Mouse (Mus musculus): Measurements from ENCODE around the gene Vps18. TPM values are rescaled to one million over a fixed set of nuclear protein-coding genes. Genes with fewer than 3 reads are reported as not detected.

The Vps18 gene
- polyA plus RNA-seq, 1 experiment from 2014 or later = 6.3 TPM

DNA sequence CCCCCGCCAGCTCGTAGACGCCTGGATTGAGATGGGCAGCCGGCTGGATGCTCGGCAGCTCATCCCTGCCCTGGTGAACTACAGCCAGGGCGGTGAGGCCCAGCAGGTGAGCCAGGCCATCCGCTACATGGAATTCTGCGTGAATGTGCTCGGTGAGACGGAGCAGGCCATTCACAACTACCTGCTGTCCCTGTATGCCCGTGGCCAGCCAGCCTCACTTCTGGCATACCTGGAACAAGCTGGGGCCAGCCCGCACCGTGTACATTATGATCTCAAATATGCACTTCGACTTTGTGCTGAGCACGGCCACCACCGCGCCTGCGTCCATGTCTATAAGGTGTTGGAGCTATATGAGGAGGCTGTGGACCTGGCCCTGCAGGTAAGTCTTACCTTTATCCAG lies 5.9 kb downstream of the Vps18 start:
- H3K9me3 ChIP-seq (replicated peaks; ENCODE audit: control insufficient read depth, low read length) = no peaks in the 10 kb centered on the region
- ATAC-seq (ENCODE audit: low read depth) = no peak
- H3K4me1 ChIP-seq (ENCODE audit: control insufficient read depth, low read depth, low read length) = peaks cover 11% of the 10 kb centered on the region
- H3K27ac ChIP-seq (ENCODE audit: low read length) = no peak overlapping the region
- H3K36me3 ChIP-seq (ENCODE audit: control insufficient read depth, insufficient read depth) = peaks cover 36% of the 10 kb centered on the region
- H3K4me2 ChIP-seq (ENCODE audit: low read depth, low read length) = no peak overlapping the region
- H3K27me3 ChIP-seq (ENCODE audit: control insufficient read depth, insufficient read depth, low read depth, low read length) = no peaks in the 10 kb centered on the region
- no peak overlapping the region for H3K9ac ChIP-seq (ENCODE audit: low read depth, low read length)
- 84% methylated on average over 18 of the region's 18 CpGs for WGBS (ENCODE audit: insufficient replicate concordance)
- no peak overlapping the region for H3K4me3 ChIP-seq (ENCODE audit: low read depth, low read length)

DNA sequence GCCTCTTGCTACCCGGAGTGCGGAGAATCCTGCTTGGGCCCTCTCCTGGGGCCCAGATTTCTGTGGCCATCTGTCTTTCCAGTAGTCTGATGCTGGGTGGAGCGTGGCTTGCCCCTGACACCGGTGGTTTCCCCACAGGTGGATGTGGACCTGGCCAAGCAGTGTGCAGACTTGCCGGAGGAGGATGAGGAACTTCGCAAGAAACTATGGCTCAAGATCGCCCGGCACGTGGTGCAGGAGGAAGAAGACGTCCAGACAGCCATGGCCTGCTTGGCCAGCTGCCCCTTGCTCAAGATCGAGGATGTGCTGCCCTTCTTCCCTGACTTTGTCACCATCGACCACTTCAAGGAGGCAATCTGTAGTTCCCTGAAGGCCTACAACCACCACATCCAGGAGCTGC lies 8.2 kb downstream of the Vps18 start:
- H3K36me3 ChIP-seq (ENCODE audit: control insufficient read depth, insufficient read depth) = peaks cover 31% of the 10 kb centered on the region
- ATAC-seq (ENCODE audit: low read depth) = no peak
- WGBS (ENCODE audit: insufficient replicate concordance) = 70% methylated on average over 12 of the region's 12 CpGs

DNA sequence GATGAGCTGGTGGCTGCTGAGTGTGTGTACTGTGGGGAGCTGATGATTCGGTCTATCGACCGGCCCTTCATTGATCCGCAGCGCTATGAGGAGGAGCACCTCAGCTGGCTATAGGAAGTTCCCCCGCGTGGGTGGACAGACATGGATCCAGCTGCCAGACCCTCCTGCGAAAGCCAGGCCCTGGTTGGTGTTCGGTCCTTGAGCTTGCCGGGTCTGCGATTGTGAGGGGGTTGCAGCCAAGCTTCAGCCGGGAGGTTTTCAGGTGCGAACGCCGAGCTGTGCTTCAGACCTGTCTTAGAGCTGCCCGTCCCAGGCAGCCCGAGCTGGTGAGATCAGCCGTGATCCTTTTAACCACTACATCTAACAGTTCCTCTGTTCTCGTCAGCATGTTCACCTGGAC lies 9.0 kb downstream of the Vps18 start:
- no peak overlapping the region for H3K27ac ChIP-seq (ENCODE audit: low read length)
- H3K4me3 ChIP-seq (ENCODE audit: low read depth, low read length) = no peak overlapping the region
- H3K36me3 ChIP-seq (ENCODE audit: control insufficient read depth, insufficient read depth) = peaks cover 28% of the 10 kb centered on the region
- no peaks in the 10 kb centered on the region; the same call in 1 of the 2 replicates for H3K27me3 ChIP-seq (ENCODE audit: control insufficient read depth, insufficient read depth, low read depth, low read length)
- no peak overlapping the region for H3K9ac ChIP-seq (ENCODE audit: low read depth, low read length)
- H3K4me2 ChIP-seq (ENCODE audit: low read depth, low read length) = no peak overlapping the region
- ATAC-seq (ENCODE audit: low read depth) = no peak
- H3K9me3 ChIP-seq (replicated peaks; ENCODE audit: control insufficient read depth, low read length) = no peaks in the 10 kb centered on the region
- WGBS (ENCODE audit: insufficient replicate concordance) = 81% methylated on average over 19 of the region's 19 CpGs
- peaks cover 27% of the 10 kb centered on the region for H3K4me1 ChIP-seq (ENCODE audit: control insufficient read depth, low read depth, low read length)

More for the DNA sequence above, 8.2 kb downstream of the Vps18 start:
- no peak overlapping the region for H3K4me3 ChIP-seq (ENCODE audit: low read depth, low read length)
- H3K27me3 ChIP-seq (ENCODE audit: control insufficient read depth, insufficient read depth, low read depth, low read length) = no peaks in the 10 kb centered on the region; the same call in 1 of the 2 replicates
- no peak overlapping the region for H3K4me2 ChIP-seq (ENCODE audit: low read depth, low read length)
- H3K9ac ChIP-seq (ENCODE audit: low read depth, low read length) = no peak overlapping the region
- no peaks in the 10 kb centered on the region for H3K9me3 ChIP-seq (replicated peaks; ENCODE audit: control insufficient read depth, low read length)
- H3K27ac ChIP-seq (ENCODE audit: low read length) = no peak overlapping the region
- H3K4me1 ChIP-seq (ENCODE audit: control insufficient read depth, low read depth, low read length) = peaks cover 27% of the 10 kb centered on the region

DNA sequence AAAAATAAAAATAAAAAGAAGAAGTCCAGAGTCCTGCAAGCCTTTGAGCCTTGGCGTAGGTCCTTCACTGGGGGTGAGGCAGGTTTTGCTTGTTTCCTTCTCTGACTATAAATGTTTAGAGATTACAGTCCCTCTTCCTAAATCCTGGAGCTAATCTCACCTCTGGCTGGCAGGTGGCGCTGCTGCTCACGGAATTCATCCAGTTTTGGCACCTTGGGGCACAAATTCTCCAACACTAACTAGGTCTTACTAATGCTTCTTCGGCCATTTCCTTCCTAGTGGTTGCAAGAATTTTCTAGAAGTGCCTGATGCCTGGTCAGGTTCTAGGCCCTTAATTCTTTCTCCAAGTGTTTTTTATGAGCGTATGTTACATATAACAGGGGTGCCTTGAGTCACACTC lies 9.8 kb downstream of the Vps18 start:
- no peak for ATAC-seq (ENCODE audit: low read depth)
- Histone ChIP-seq H3K36me3 (ENCODE audit: control insufficient read depth, insufficient read depth) (peaks cover 20% of the 10 kb centered on the region), H3K4me1 (ENCODE audit: control insufficient read depth, low read depth, low read length) (peaks cover 31% of the 10 kb centered on the region), H3K9ac (ENCODE audit: low read depth, low read length) (no peak overlapping the region), H3K27ac (ENCODE audit: low read length) (no peak overlapping the region), H3K4me2 (ENCODE audit: low read depth, low read length) (no peak overlapping the region), H3K27me3 (ENCODE audit: control insufficient read depth, insufficient read depth, low read depth, low read length) (no peaks in the 10 kb centered on the region; the same call in 1 of the 2 replicates), H3K4me3 (ENCODE audit: low read depth, low read length) (no peak overlapping the region), H3K9me3 (replicated peaks; ENCODE audit: control insufficient read depth, low read length) (no peaks in the 10 kb centered on the region)
- WGBS (ENCODE audit: insufficient replicate concordance) = 43% methylated on average over 5 of the region's 5 CpGs

DNA sequence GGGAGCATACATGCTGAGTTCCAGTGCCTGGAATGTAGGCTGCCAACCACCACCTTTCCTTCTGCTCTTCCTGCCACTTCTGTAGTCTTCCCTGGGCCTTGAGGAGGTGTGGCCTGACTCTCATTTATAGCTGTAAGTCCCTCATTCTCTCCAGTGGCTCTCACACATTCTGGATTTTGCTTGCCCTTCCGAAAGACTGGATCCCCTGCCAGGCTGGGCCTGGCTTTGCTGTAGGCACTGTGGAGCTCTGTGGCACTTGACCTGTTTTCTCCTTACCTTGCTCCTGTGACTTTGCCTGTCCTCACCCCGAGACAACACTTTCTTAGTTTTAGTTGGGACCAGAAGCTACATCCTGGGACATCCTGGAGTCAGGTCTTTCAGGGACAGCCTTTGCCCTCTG lies 10.3 kb downstream of the Vps18 start:
- Histone ChIP-seq H3K4me3 (ENCODE audit: low read depth, low read length) (no peak overlapping the region), H3K36me3 (ENCODE audit: control insufficient read depth, insufficient read depth) (peaks cover 15% of the 10 kb centered on the region), H3K9me3 (replicated peaks; ENCODE audit: control insufficient read depth, low read length) (no peaks in the 10 kb centered on the region), H3K4me2 (ENCODE audit: low read depth, low read length) (no peak overlapping the region), H3K27ac (ENCODE audit: low read length) (no peak overlapping the region), H3K4me1 (ENCODE audit: control insufficient read depth, low read depth, low read length) (peaks cover 31% of the 10 kb centered on the region), H3K27me3 (ENCODE audit: control insufficient read depth, insufficient read depth, low read depth, low read length) (no peaks in the 10 kb centered on the region; the same call in 1 of the 2 replicates), H3K9ac (ENCODE audit: low read depth, low read length) (no peak overlapping the region)
- ATAC-seq (ENCODE audit: low read depth) = no peak
- WGBS (ENCODE audit: insufficient replicate concordance) = 80% methylated on average over 2 of the region's 2 CpGs

DNA sequence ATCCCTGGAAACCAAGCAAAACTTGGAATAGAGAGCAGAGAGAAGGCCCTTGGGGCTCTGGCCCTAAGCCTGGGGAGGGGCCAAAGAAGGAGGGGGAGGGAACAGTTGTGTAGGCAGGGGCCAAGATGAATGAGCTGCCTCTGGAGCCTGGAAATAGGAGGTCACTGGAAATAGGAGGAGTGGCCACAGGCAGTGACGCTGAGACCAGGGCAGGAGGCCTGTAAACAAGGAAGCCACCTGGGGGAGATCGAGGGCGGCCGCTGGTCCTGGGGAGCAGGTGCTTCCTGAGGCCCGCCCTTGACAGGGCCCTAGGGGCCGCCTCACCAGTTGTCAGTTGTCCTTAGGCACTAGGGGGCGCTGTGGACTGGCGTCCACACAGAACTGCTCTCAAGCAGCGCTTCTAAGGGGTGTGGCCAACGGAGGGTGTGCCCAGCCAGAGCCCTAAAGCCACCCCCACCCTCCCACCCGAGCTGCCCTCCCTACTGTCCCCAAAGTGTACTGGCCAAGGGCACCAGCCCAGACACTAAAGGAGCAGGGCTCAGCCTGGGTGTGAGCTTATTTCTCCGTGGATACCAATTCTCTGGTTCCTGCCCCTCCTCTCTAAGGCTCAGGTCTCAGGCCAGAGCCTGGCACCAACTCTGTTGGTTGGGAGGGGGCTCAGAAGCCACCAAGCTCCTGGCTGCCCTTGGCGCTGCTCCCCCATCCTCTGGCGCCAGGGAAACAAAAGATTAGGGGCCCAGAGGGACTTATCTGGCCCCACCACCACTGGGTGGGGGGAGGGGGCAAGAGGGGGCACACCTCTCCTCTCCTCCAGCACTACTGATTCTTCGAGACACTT lies 11.7 kb downstream of the Vps18 start:
- H3K27ac ChIP-seq (ENCODE audit: low read length) = peak overlapping the region; percentile 64
- WGBS (ENCODE audit: insufficient replicate concordance) = under 1% methylated on average over 13 of the region's 15 CpGs
- peaks cover 15% of the 10 kb centered on the region for H3K36me3 ChIP-seq (ENCODE audit: control insufficient read depth, insufficient read depth)
- peak; percentile 87 for ATAC-seq (ENCODE audit: low read depth)
- no peaks in the 10 kb centered on the region for H3K9me3 ChIP-seq (replicated peaks; ENCODE audit: control insufficient read depth, low read length)
- H3K4me2 ChIP-seq (ENCODE audit: low read depth, low read length) = peak overlapping the region; percentile 78
- no peaks in the 10 kb centered on the region; the same call in 1 of the 2 replicates for H3K27me3 ChIP-seq (ENCODE audit: control insufficient read depth, insufficient read depth, low read depth, low read length)
- peak overlapping the region; percentile 52 for H3K9ac ChIP-seq (ENCODE audit: low read depth, low read length)
- peak overlapping the region; percentile 49 for H3K4me3 ChIP-seq (ENCODE audit: low read depth, low read length)
- H3K4me1 ChIP-seq (ENCODE audit: control insufficient read depth, low read depth, low read length) = peaks cover 44% of the 10 kb centered on the region

DNA sequence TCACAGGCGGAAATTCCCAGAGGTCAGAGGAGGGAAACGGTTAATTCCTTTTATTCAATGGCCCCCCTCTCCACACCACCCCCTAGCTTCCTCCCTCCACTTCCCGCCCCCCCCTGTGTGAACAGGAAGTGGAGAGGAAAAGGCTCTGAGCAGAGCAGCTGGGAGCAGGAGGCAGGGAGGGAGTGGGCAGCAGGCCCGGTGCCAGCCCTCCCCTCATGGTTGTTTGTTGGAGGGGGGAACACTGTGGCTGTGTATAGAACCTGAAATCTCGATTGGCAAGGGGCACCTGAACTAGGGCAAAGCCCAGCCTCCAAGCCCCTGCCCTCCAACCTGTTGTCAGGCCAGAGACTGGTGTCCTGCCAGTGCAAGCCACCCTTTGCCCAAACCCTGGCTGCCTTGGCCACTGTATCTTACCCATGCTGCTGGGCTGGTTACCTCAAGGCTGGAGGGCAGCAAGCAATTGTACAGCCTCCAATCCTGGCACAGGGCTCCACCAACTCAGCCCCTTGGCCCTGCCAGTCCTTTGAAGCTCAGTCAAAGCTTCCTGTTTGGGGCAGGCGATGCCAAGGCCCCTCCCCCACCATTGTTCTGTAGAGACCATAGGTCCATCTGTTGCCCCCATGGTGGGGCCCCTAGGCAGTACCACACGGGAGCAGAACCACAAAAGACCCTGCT lies 12.4 kb downstream of the Vps18 start:
- H3K27ac ChIP-seq (ENCODE audit: low read length) = peak overlapping the region; percentile 56; the same call in 1 of the 2 replicates
- peaks cover 15% of the 10 kb centered on the region for H3K36me3 ChIP-seq (ENCODE audit: control insufficient read depth, insufficient read depth)
- H3K4me1 ChIP-seq (ENCODE audit: control insufficient read depth, low read depth, low read length) = peaks cover 47% of the 10 kb centered on the region
- peak; percentile 12 for ATAC-seq (ENCODE audit: low read depth)
- H3K9me3 ChIP-seq (replicated peaks; ENCODE audit: control insufficient read depth, low read length) = no peaks in the 10 kb centered on the region
- peak overlapping the region; percentile 49 for H3K4me3 ChIP-seq (ENCODE audit: low read depth, low read length)
- H3K27me3 ChIP-seq (ENCODE audit: control insufficient read depth, insufficient read depth, low read depth, low read length) = no peaks in the 10 kb centered on the region; the same call in 1 of the 2 replicates
- peak overlapping the region; percentile 52 for H3K9ac ChIP-seq (ENCODE audit: low read depth, low read length)
- 26% methylated on average over 7 of the region's 7 CpGs for WGBS (ENCODE audit: insufficient replicate concordance)
- peak overlapping the region; percentile 78 for H3K4me2 ChIP-seq (ENCODE audit: low read depth, low read length)

DNA sequence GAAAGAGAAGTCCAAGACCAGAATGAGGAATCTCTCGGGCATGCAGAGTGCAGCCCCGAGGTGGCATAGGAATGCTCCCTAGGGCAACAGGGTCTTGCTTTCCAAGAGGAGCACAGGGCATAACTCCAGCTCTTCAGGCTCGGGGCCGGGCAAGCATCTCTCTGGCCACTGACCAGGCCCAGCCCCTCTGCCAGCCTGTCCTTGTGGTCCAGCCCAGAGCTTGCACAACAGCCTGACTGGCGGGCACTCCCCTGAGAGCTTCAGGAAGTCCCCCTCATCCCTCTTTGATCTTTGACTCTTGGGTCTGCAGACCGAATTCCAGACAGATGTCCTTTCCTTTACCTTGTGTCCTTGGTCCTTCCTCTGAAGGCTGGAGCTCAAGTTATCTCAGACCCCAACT lies 14.3 kb downstream of the Vps18 start:
- no peaks in the 10 kb centered on the region; the same call in 1 of the 2 replicates for H3K27me3 ChIP-seq (ENCODE audit: control insufficient read depth, insufficient read depth, low read depth, low read length)
- no peak overlapping the region for H3K27ac ChIP-seq (ENCODE audit: low read length)
- H3K36me3 ChIP-seq (ENCODE audit: control insufficient read depth, insufficient read depth) = peaks cover 4% of the 10 kb centered on the region; the same call in 1 of the 2 replicates
- H3K4me1 ChIP-seq (ENCODE audit: control insufficient read depth, low read depth, low read length) = peaks cover 47% of the 10 kb centered on the region
- H3K4me3 ChIP-seq (ENCODE audit: low read depth, low read length) = no peak overlapping the region
- no peak overlapping the region for H3K4me2 ChIP-seq (ENCODE audit: low read depth, low read length)
- no peak overlapping the region for H3K9ac ChIP-seq (ENCODE audit: low read depth, low read length)
- ATAC-seq (ENCODE audit: low read depth) = no peak
- WGBS (ENCODE audit: insufficient replicate concordance) = 60% methylated on average over 6 of the region's 6 CpGs
- no peaks in the 10 kb centered on the region for H3K9me3 ChIP-seq (replicated peaks; ENCODE audit: control insufficient read depth, low read length)

DNA sequence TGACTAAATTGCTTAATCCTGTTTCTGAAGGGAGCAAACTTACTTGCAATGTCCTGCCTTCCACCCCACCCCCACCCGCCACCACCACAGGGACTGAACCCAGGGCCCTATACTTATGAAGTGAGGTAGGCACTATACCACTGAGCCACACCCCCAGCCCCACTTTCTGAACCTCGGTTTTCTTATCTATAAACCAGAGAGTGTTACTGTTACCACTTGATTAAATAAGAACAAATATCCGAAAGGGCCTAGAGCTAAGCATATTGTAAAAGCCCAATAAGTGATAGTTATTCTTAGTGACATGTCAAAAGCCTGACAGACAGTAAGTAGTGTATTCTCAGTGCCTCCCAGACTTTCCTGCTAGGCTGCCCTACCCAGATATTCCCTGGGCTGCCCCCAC lies 15.9 kb downstream of the Vps18 start:
- WGBS (ENCODE audit: insufficient replicate concordance) = 21% methylated on average over 3 of the region's 3 CpGs
- no peak overlapping the region for H3K9ac ChIP-seq (ENCODE audit: low read depth, low read length)
- no peak overlapping the region for H3K4me2 ChIP-seq (ENCODE audit: low read depth, low read length)
- no peaks in the 10 kb centered on the region; the same call in 1 of the 2 replicates for H3K36me3 ChIP-seq (ENCODE audit: control insufficient read depth, insufficient read depth)
- peak overlapping the region; percentile 35; the same call in 1 of the 2 replicates for H3K27ac ChIP-seq (ENCODE audit: low read length)
- no peaks in the 10 kb centered on the region; the same call in 1 of the 2 replicates for H3K27me3 ChIP-seq (ENCODE audit: control insufficient read depth, insufficient read depth, low read depth, low read length)
- H3K9me3 ChIP-seq (replicated peaks; ENCODE audit: control insufficient read depth, low read length) = no peaks in the 10 kb centered on the region
- no peak overlapping the region for H3K4me3 ChIP-seq (ENCODE audit: low read depth, low read length)
- H3K4me1 ChIP-seq (ENCODE audit: control insufficient read depth, low read depth, low read length) = peaks cover 43% of the 10 kb centered on the region
- ATAC-seq (ENCODE audit: low read depth) = peak; percentile 28
